Mouse (Mus musculus) intestine, embryonic 16.5 days (tissue): ENCODE results near the gene Try4. TPM values are rescaled to one million over a fixed set of nuclear protein-coding genes. Genes with fewer than 3 reads are reported as not detected.
"Not testable (repeated sequence)": the region's sequence is repeated elsewhere in the genome, so short reads cannot be mapped to it uniquely, and the experiment has no call there.

Source experiments
- ATAC-seq: fragments of 200-750 bp; cut with Nextera tagmentation; 2 replicates; pipeline ENCODE4 v1.8.0; 2017; ENCODE audit warnings: moderate TSS enrichment, moderate library complexity
- H3K27ac ChIP-seq: fragments of 300-500 bp; sonication (generic); 2 replicates; pipeline ENCODE4 v1.5.1; 2014; ENCODE audit warnings: mild to moderate bottlenecking, low read length
- H3K27me3 ChIP-seq: fragments of 300-500 bp; sonication (generic); replicated peaks from 2 replicates; pipeline ENCODE4 v1.6.1; 2014; ENCODE audit warnings: low read length, control low read depth, mixed read lengths; ENCODE audit not compliant: control insufficient read depth, insufficient read depth
- H3K36me3 ChIP-seq: fragments of 300-500 bp; sonication (generic); 2 replicates; pipeline ENCODE4 v1.6.1; 2014; ENCODE audit warnings: low read length, control low read depth; ENCODE audit not compliant: control insufficient read depth, insufficient read depth
- H3K4me1 ChIP-seq: fragments of 300-500 bp; sonication (generic); 2 replicates; pipeline ENCODE4 v1.6.1; 2014; ENCODE audit warnings: low read length, control low read depth, mixed read lengths; ENCODE audit not compliant: control insufficient read depth, insufficient read depth
- H3K4me2 ChIP-seq: fragments of 300-500 bp; sonication (generic); 2 replicates; pipeline ENCODE4 v1.6.1; 2014; ENCODE audit warnings: low read depth, low read length, control low read depth
- H3K4me3 ChIP-seq: fragments of 300-500 bp; sonication (generic); 2 replicates; pipeline ENCODE4 v1.5.1; 2014; ENCODE audit warnings: mild to moderate bottlenecking, low read length
- H3K9ac ChIP-seq: fragments of 300-500 bp; sonication (generic); 2 replicates; pipeline ENCODE4 v1.6.1; 2014; ENCODE audit warnings: low read depth, low read length
- H3K9me3 ChIP-seq: fragments of 300-500 bp; sonication (generic); 2 replicates; pipeline ENCODE4 v1.6.1; 2016; ENCODE audit warnings: low read length, control low read depth; ENCODE audit not compliant: control insufficient read depth
- WGBS: fragments of 180-500 bp; shearing (Covaris S2); extraction: QIAGEN DNeasy Blood & Tissue Kit; methylation state at CpG from one replicate; pipeline ENCODE4 v1.1.7; 2014; 5-methylcytosine and 5-hydroxymethylcytosine counted together
- polyA plus RNA-seq: library from polyadenylated mRNA; unstranded; fragments of >200 nt; fragmentation: Nextera tagmentation; extraction: Ambion mirVana; gene quantifications from 2 replicates; pipeline ENCODE4 v1.2.1, GENCODE M21; 2015

The Try4 gene
- 30.3 and 58.1 TPM in 2 replicates for polyA plus RNA-seq

- Histone ChIP-seq H3K4me2 (no peak within 1 kb of the TSS), H3K4me3 (no peak within 1 kb of the TSS), H3K36me3 (no peaks in the 10 kb centered on the region), H3K9ac (no peak within 1 kb of the TSS), H3K4me1 (no peaks in the 10 kb centered on the region), H3K27me3 (no peaks in the 10 kb centered on the region), H3K9me3 (no peaks in the 10 kb centered on the region), H3K27ac (no peak within 1 kb of the TSS)
- WGBS = 56% methylated on average over 1 of the region's 1 CpGs
- no peak for ATAC-seq
Observed at GRCm38 (mm10) chr6:41301969-41302368, at the start of gene Try4. TSS of gene Try4 (plus strand) at chr6:41302269.

DNA sequence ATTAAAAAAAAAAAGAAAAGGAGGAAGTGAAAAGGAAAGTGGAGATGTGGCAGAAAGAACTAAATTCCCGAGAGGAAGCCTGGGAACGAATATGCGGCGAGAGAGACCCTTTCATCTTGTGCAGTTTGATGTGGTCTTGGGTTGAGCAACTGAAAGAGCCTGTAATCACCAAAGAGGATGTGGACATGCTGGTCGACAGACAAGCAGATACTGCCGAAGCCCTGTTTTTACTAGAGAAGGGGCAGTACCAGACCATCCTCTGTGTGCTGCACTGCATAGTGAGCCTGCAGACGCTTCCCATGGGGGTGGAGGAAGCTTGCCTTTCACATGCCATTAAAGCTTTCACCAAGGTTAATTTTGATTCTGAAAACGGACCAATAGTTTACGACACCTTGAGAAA lies 48.8 kb upstream of the Try4 start:
- H3K27me3 ChIP-seq, ATAC-seq, H3K4me1 ChIP-seq, H3K4me3 ChIP-seq, H3K4me2 ChIP-seq, H3K9ac ChIP-seq, H3K36me3 ChIP-seq, H3K9me3 ChIP-seq, H3K27ac ChIP-seq: not testable (repeated sequence)
- 88% methylated on average over 9 of the region's 9 CpGs for WGBS

DNA sequence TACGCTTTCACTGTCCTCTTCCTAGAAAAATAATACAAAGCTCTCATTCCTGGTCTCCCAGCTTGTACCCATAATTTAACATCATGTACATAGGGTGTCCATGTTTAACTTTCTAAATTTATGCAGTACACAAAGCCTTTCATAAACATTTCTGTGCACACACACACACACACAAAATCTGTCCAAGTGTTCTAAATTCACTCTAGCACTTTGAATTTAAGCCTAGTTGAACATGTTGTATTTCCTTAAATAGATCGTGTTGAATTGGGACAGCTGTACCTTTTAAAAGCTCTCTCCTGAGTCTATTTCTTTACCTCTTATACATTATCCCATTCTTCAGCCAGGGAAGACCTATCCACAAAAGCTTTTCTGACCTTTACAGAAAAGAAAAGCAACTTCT lies 45.6 kb upstream of the Try4 start:
- no peak overlapping the region for H3K27ac ChIP-seq
- H3K4me1 ChIP-seq = no peaks in the 10 kb centered on the region
- H3K4me3 ChIP-seq = no peak overlapping the region
- H3K4me2 ChIP-seq = no peak overlapping the region
- H3K9me3 ChIP-seq = no peaks in the 10 kb centered on the region
- no peaks in the 10 kb centered on the region for H3K27me3 ChIP-seq
- H3K36me3 ChIP-seq = no peaks in the 10 kb centered on the region
- WGBS = 72% methylated on average over 2 of the region's 2 CpGs
- ATAC-seq = no peak
- H3K9ac ChIP-seq = no peak overlapping the region

- H3K27ac ChIP-seq = no peak overlapping the region
- no peaks in the 10 kb centered on the region for H3K27me3 ChIP-seq
- no peaks in the 10 kb centered on the region for H3K36me3 ChIP-seq
- no peak for ATAC-seq
- H3K9me3 ChIP-seq = no peaks in the 10 kb centered on the region
- no peak overlapping the region for H3K9ac ChIP-seq
- H3K4me2 ChIP-seq = no peak overlapping the region
- WGBS = 66% methylated on average over 3 of the region's 3 CpGs
- no peak overlapping the region for H3K4me3 ChIP-seq
- no peaks in the 10 kb centered on the region for H3K4me1 ChIP-seq
Observed at GRCm38 (mm10) chr6:41257432-41257831, 44.6 kb upstream of the Try4 start.

DNA sequence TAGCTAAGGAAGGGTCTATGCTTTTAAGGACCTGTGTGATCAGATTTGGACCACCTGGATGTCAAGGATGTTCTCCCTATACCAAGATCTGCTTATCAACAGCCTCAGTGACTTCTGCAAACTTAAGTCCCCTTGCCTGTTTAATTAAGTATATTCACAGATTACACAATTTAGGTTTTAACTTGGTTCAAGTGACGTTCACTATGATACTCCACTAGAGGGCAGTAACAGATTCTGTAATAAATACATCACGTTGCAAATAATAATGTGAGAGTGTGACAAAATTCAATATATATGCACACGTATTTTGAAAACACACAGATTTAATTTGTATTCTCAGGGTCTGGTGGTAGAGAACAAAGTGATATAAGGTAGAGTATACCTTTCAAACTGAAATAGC lies 39.3 kb upstream of the Try4 start:
- Histone ChIP-seq H3K4me3 (no peak overlapping the region), H3K9me3 (0 out of 2 replicates have a peak, but pooled peaks cover 3% of the 10 kb centered on the region), H3K36me3 (no peaks in the 10 kb centered on the region), H3K4me2 (no peak overlapping the region), H3K4me1 (no peaks in the 10 kb centered on the region), H3K9ac (no peak overlapping the region), H3K27ac (no peak overlapping the region), H3K27me3 (no peaks in the 10 kb centered on the region)
- WGBS = 50% methylated on average over 3 of the region's 3 CpGs
- no peak for ATAC-seq

- no peak for ATAC-seq
Observed at GRCm38 (mm10) chr6:41266140-41266539, 35.9 kb upstream of the Try4 start.

DNA sequence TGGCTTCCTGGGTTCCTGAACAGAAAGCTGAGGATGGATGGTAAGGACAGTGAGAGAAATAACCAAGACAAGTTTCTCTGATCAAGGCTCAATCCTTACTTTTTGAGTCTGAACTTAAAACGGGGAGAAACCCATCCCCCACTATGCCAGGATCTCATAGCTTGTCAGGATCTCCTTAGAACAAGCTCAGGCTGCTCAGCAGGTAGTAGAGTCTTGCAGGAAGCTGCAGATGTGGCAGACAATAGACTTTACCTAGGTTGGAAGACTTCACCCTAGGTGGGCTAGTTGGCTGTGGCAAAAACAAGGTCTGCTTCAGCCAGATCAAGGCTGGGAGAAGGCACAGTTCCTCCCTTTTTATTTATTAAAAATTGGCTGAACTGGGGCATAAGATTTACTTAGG lies 3.8 kb upstream of the Try4 start:
- no peak overlapping the region for H3K27ac ChIP-seq
- H3K4me1 ChIP-seq = no peaks in the 10 kb centered on the region
- no peak overlapping the region for H3K9ac ChIP-seq
- WGBS = 24% methylated on average over 1 of the region's 1 CpGs
- H3K4me3 ChIP-seq = no peak overlapping the region
- no peaks in the 10 kb centered on the region for H3K36me3 ChIP-seq
- no peak overlapping the region for H3K4me2 ChIP-seq
- H3K9me3 ChIP-seq = no peaks in the 10 kb centered on the region
- H3K27me3 ChIP-seq = no peaks in the 10 kb centered on the region
- ATAC-seq = no peak

More at GRCm38 (mm10) chr6:41266140-41266539, 35.9 kb upstream of the Try4 start:
- Histone ChIP-seq H3K4me1 (no peaks in the 10 kb centered on the region), H3K27me3 (no peaks in the 10 kb centered on the region), H3K27ac (no peak overlapping the region), H3K4me2 (no peak overlapping the region), H3K9me3 (0 out of 2 replicates have a peak, but pooled peaks cover 3% of the 10 kb centered on the region), H3K9ac (no peak overlapping the region), H3K4me3 (no peak overlapping the region), H3K36me3 (no peaks in the 10 kb centered on the region)
- 82% methylated on average over 6 of the region's 6 CpGs for WGBS

GRCm38 (mm10) chr6:41316741-41317140 lies 14.7 kb downstream of the Try4 start, which contains the start of gene Try5:
TSS of gene Try5 (minus strand) at chr6:41316841.
- not testable (repeated sequence) for H3K9ac ChIP-seq, H3K4me3 ChIP-seq, H3K9me3 ChIP-seq, ATAC-seq, H3K27me3 ChIP-seq, H3K4me1 ChIP-seq, H3K4me2 ChIP-seq, H3K27ac ChIP-seq, H3K36me3 ChIP-seq
- WGBS = 68% methylated on average over 3 of the region's 3 CpGs

DNA sequence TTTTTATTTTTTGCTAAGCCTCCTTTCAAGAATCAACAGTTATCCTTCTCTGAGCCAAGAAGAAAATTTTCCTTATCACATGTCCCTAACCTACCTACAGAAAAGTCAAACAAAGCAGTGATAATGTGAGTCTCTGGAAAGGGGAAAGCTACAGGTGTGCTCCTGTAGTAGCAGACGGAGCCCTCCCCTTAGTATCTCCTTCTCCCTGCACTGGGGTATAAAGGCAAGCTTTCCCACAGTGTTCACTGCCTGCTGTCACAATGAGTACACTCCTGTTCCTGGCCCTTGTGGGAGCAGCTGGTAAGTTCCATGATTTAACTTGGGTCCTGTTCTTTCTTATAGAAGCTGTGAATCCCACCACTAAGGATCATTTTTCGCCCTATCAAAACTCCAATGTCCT lies 51.9 kb downstream of the Try4 start, which contains the start of gene Try10:
Gene Try10, plus strand, starts transcription at position 174 of the 400 bp plus-strand sequence.
- Histone ChIP-seq H3K4me3 (no peak within 1 kb of the TSS), H3K36me3 (no peaks in the 10 kb centered on the region), H3K9ac (no peak within 1 kb of the TSS), H3K27ac (no peak within 1 kb of the TSS), H3K9me3 (no peaks in the 10 kb centered on the region), H3K27me3 (no peaks in the 10 kb centered on the region), H3K4me2 (no peak within 1 kb of the TSS), H3K4me1 (no peaks in the 10 kb centered on the region)
- WGBS = 77% methylated on average over 2 of the region's 2 CpGs
- ATAC-seq = no peak
